ENCODE assay signal across 7 mouse cellular contexts in the genomic region with DNA sequence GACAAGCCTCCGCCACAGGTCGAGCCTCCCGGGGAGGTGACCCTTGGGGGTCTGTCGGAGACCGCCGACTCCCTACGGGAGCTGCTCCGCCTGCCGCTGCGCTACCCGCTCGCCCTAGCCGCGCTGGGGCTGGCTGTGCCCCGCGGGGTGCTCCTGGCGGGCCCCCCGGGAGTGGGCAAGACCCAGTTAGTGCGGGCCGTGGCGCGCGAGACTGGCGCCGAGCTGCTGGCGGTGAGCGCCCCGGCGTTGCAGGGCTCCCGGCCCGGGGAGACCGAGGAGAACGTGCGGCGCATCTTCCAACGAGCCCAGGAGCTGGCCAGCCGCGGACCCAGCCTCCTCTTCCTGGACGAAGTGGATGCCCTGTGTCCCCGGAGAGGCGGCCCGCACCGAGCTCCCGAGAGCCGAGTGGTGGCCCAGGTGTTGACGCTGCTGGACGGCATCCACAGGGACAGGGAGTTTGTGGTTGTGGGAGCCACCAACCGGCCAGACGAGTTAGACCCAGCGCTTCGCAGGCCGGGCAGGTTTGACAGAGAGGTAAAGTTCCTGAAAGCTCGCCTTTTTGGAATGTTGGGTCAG. TPM values are rescaled to one million over a fixed set of nuclear protein-coding genes. Genes with fewer than 3 reads are reported as not detected.
DNase-seq lines count a peak whose midpoint lies in the region; ATAC-seq and TF ChIP-seq lines count a peak whose summit lies in the region.

No protein-coding gene starts in this region.

- peak overlapping the region; percentile 96 for H3K4me3 ChIP-seq in embryonic facial prominence, embryonic 10.5 days
- H3K4me3 ChIP-seq in heart, embryonic 13.5 days: peak overlapping the region; percentile 86
- H3K4me3 ChIP-seq in kidney, postnatal 0 days (replicated peaks; ENCODE audit: low read depth, low read length): peak overlapping the region; percentile 73
- H3K4me3 ChIP-seq in stomach, embryonic 14.5 days (ENCODE audit: low read depth, low read length): peak overlapping the region; percentile 97

- peaks cover 27% of the 10 kb centered on the region for H3K36me3 ChIP-seq in embryonic facial prominence, embryonic 10.5 days (replicated peaks)
- peaks cover 20% of the 10 kb centered on the region for H3K36me3 ChIP-seq in heart, embryonic 13.5 days
- H3K36me3 ChIP-seq in kidney, postnatal 0 days (ENCODE audit: insufficient read depth, low read length): 0 out of 2 replicates have a peak, but pooled peaks cover 12% of the 10 kb centered on the region
- H3K36me3 ChIP-seq in stomach, embryonic 14.5 days (ENCODE audit: control insufficient read depth, insufficient read depth, low read length): peaks cover 9% of the 10 kb centered on the region; the same call in 1 of the 2 replicates

- H3K4me2 ChIP-seq in heart, embryonic 13.5 days: peak overlapping the region; percentile 95
- H3K4me2 ChIP-seq in kidney, postnatal 0 days (ENCODE audit: low read length): peak overlapping the region; percentile 98
- peak overlapping the region; percentile 96 for H3K4me2 ChIP-seq in stomach, embryonic 14.5 days (replicated peaks; ENCODE audit: low read depth, low read length)

- no peaks in the 10 kb centered on the region; the same call in 1 of the 2 replicates for H3K27me3 ChIP-seq in embryonic facial prominence, embryonic 10.5 days (replicated peaks; ENCODE audit: low read depth, poor library complexity, severe bottlenecking)
- H3K27me3 ChIP-seq in heart, embryonic 13.5 days (replicated peaks): peaks cover 14% of the 10 kb centered on the region
- no peaks in the 10 kb centered on the region for H3K27me3 ChIP-seq in kidney, postnatal 0 days (ENCODE audit: insufficient read depth, low read length)
- H3K27me3 ChIP-seq in stomach, embryonic 14.5 days (ENCODE audit: control insufficient read depth, insufficient read depth, low read length): no peaks in the 10 kb centered on the region

- peaks cover 17% of the 10 kb centered on the region for H3K4me1 ChIP-seq in embryonic facial prominence, embryonic 10.5 days
- H3K4me1 ChIP-seq in heart, embryonic 13.5 days: peaks cover 17% of the 10 kb centered on the region
- 0 out of 2 replicates have a peak, but pooled peaks cover 4% of the 10 kb centered on the region for H3K4me1 ChIP-seq in kidney, postnatal 0 days (replicated peaks; ENCODE audit: insufficient read depth, low read length)
- H3K4me1 ChIP-seq in stomach, embryonic 14.5 days (ENCODE audit: control insufficient read depth, insufficient read depth, low read length): peaks cover 4% of the 10 kb centered on the region; the same call in 1 of the 2 replicates

- H3K9me3 ChIP-seq in embryonic facial prominence, embryonic 10.5 days: no peaks in the 10 kb centered on the region
- H3K9me3 ChIP-seq in heart, embryonic 13.5 days: no peaks in the 10 kb centered on the region
- no peaks in the 10 kb centered on the region for H3K9me3 ChIP-seq in kidney, postnatal 0 days (replicated peaks; ENCODE audit: low read length)
- H3K9me3 ChIP-seq in stomach, embryonic 14.5 days (ENCODE audit: control insufficient read depth, low read depth, low read length): no peaks in the 10 kb centered on the region

- peak overlapping the region; percentile 94 for H3K27ac ChIP-seq in embryonic facial prominence, embryonic 10.5 days (replicated peaks)
- peak overlapping the region; percentile 84 for H3K27ac ChIP-seq in heart, embryonic 13.5 days (replicated peaks)
- H3K27ac ChIP-seq in kidney, postnatal 0 days: no peak overlapping the region
- H3K27ac ChIP-seq in stomach, embryonic 14.5 days (ENCODE audit: low read length): peak overlapping the region; percentile 79; the same call in 1 of the 2 replicates

- H3K9ac ChIP-seq in heart, embryonic 13.5 days: peak overlapping the region; percentile 94
- peak overlapping the region; percentile 78 for H3K9ac ChIP-seq in kidney, postnatal 0 days (ENCODE audit: low read depth, low read length)
- H3K9ac ChIP-seq in stomach, embryonic 14.5 days (replicated peaks; ENCODE audit: low read depth, low read length): peak overlapping the region; percentile 78

- no peak for TF ChIP-seq CTCF in kidney, postnatal 0 days (IDR thresholded peaks at IDR 0.05; ENCODE audit: low read depth)

- WGBS in embryonic facial prominence, embryonic 10.5 days: under 1% methylated on average over 53 of the region's 53 CpGs
- under 1% methylated on average over 52 of the region's 53 CpGs for WGBS in heart, embryonic 13.5 days
- under 1% methylated on average over 52 of the region's 53 CpGs for WGBS in kidney, postnatal 0 days
- WGBS in stomach, embryonic 14.5 days: under 1% methylated on average over 51 of the region's 53 CpGs

- peak; percentile 34; the same call in 1 of the 2 replicates for ATAC-seq in heart, embryonic 13.5 days (ENCODE audit: extremely low read depth, insufficient number of reproducible peaks, low FRiP score, low TSS enrichment)
- ATAC-seq in kidney, postnatal 0 days (replicated peaks; ENCODE audit: low FRiP score, low read depth): peak; percentile 60
- peak; percentile 39 for ATAC-seq in stomach, embryonic 14.5 days (ENCODE audit: insufficient number of reproducible peaks, insufficient read depth, low FRiP score, low read depth)

- peak; percentile 40 for DNase-seq in ES-CJ7 (ENCODE audit: low read depth, low spot score)
- peak; percentile 41 to 43 for DNase-seq in adrenal gland, adult 18-20 months (ENCODE audit: low spot score in 2 of 2)
- DNase-seq in embryonic facial prominence, embryonic 10.5 days (ENCODE audit: low spot score): peak; percentile 70
- DNase-seq in kidney, postnatal 0 days (ENCODE audit: low spot score): peak; percentile 73
- DNase-seq in lung, postnatal 4 days: peak; percentile 59 to 68

RNA-seq across cellular contexts. Expression of gene AA467197, which starts 5.5 kb away (rescaled TPM):
- 1 to 10 TPM; 1.2 to 3.2 TPM for total RNA-seq in adrenal gland, adult 18-20 months (2021)
- polyA plus RNA-seq in embryonic facial prominence, embryonic 10.5 days (2016; fragmentation: Nextera tagmentation; extraction: Ambion mirVana): 0.35 and 0.63 TPM in 2 replicates
- polyA plus RNA-seq in heart, embryonic 13.5 days (2015; fragmentation: Nextera tagmentation; extraction: Ambion mirVana): 0.32 TPM in 1 of 2 replicates, not detected in the other
- polyA plus RNA-seq in kidney, postnatal 0 days (2015; fragmentation: Nextera tagmentation; extraction: Ambion mirVana): 0.26 and 0.34 TPM in 2 replicates
- polyA plus RNA-seq in stomach, embryonic 14.5 days (2014; fragmentation: Nextera tagmentation; extraction: Ambion mirVana): 5.5 and 6.8 TPM in 2 replicates

RNA-seq across cellular contexts. Expression of gene Gatm, which starts 20.2 kb away (rescaled TPM):
- 1 to 10 TPM; 5.5 to 6.1 TPM for total RNA-seq in adrenal gland, adult 18-20 months (2021)
- polyA plus RNA-seq in embryonic facial prominence, embryonic 10.5 days (2016; fragmentation: Nextera tagmentation; extraction: Ambion mirVana): 6.6 and 7.2 TPM in 2 replicates
- 19.3 and 21.9 TPM in 2 replicates for polyA plus RNA-seq in heart, embryonic 13.5 days (2015; fragmentation: Nextera tagmentation; extraction: Ambion mirVana)
- polyA plus RNA-seq in kidney, postnatal 0 days (2015; fragmentation: Nextera tagmentation; extraction: Ambion mirVana): 270 and 317 TPM in 2 replicates
- polyA plus RNA-seq in stomach, embryonic 14.5 days (2014; fragmentation: Nextera tagmentation; extraction: Ambion mirVana): 11.2 and 12.9 TPM in 2 replicates

Comparison
In these comparisons a context has a peak if more than half of its experiments do, and no peak if none do; other contexts are left out.
1. RNA of gene Gatm, which starts 20.2 kb away (polyA plus RNA-seq): 270 to 317 TPM in kidney, postnatal 0 days; 19.3 to 21.9 TPM in heart, embryonic 13.5 days, 11.2 to 12.9 TPM in stomach, embryonic 14.5 days and 6.6 to 7.2 TPM in embryonic facial prominence, embryonic 10.5 days; every median in the first group is over 10 times any median in the second.
2. Peak in every context shown above with its lines, with median percentiles within 50 percentile points of each other: DNase-seq, H3K4me3 ChIP-seq, ATAC-seq, H3K4me2 ChIP-seq and H3K9ac ChIP-seq.